Mouse (Mus musculus) bone marrow macrophage, adult 2 months (primary cell): Measurements from ENCODE around the gene Dirc2. TPM values are rescaled to one million over a fixed set of nuclear protein-coding genes. Genes with fewer than 3 reads are reported as not detected.

Experiments
- H3K27ac ChIP-seq: 2 replicates; pipeline ENCODE4 v1.5.1; 2012; ENCODE audit warnings: low read depth, low read length; ENCODE audit not compliant: insufficient read depth
- H3K4me1 ChIP-seq: 2 replicates; pipeline ENCODE4 v1.6.1; 2012; ENCODE audit warnings: low read length; ENCODE audit not compliant: control insufficient read depth, insufficient read depth
- H3K4me3 ChIP-seq: 2 replicates; pipeline ENCODE4 v1.5.1; 2012; ENCODE audit warnings: mild to moderate bottlenecking, low read length, moderate library complexity; ENCODE audit not compliant: insufficient read depth
- CTCF ChIP-seq: IDR thresholded peaks from 2 replicates; pipeline ENCODE4 v1.5.1; 2012; ENCODE audit warnings: low read depth, mild to moderate bottlenecking, low read length, moderate library complexity
- POLR2A ChIP-seq: IDR thresholded peaks from 2 replicates; pipeline ENCODE4 v1.6.1; 2012; ENCODE audit warnings: mild to moderate bottlenecking, low read depth, low read length, borderline replicate concordance
- polyA plus RNA-seq: library from polyadenylated mRNA; stranded (reverse); fragments of >200 nt; gene quantifications from 2 replicates; pipeline ENCODE4 v1.2.4, GENCODE M21; 2012; ENCODE audit not compliant: missing spikeins, insufficient read depth, insufficient read length

The Dirc2 gene
- polyA plus RNA-seq, 1 experiment: 21.2 TPM

DNA sequence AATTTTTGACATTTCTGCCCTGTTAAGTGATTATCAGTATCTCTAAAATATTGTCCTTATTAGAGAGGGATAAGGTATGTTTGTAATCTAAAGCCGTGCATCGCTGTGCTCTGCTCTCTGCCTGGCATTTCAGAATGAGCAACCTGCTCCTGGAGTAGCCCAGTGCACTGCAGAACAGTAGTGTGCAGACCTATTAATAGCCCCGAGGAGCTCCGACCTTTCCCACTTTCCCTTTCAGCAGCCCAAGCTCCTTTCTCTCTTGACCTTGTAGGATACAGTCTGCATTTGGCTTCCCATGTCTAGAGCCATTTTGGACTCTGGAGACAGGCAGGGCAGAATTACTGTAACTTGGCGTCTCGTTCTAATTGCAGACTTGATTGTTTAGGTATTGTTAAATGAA is 19.2 kb upstream of the Dirc2 start:
- H3K4me1 ChIP-seq: no peaks in the 10 kb centered on the region
- no peak overlapping the region for H3K4me3 ChIP-seq
- TF ChIP-seq CTCF: no peak
- no peak for TF ChIP-seq POLR2A
- no peak overlapping the region for H3K27ac ChIP-seq

DNA sequence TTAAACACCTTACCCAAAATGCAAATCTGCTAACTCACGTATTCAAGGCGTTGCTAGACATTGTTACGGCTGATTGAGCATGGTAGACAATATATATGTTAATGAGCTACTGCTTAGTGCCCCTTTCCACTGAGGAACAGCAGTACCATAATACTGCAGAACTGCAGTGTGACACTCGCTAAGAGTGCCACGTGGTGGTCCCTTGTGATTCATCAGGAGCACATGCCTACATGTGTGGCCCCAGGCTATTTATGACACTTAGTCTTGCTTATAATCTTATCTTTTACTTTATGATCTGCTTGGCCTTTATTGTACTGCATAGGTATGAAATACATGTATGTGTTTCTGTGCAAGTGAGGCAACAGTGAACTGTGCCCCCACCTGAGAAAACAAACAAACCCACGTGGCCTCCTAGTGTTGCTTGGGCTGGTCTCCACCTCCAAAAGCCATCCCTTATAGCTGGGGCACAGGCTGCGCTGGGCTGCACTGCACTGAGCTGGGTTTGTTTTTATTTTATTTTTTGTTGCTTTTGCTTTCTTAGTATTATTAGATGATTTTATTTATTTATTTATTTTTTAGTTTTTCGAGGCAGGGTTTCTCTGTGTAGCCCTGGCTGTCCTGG is 18.5 kb upstream of the Dirc2 start:
- Histone ChIP-seq H3K4me1 (no peaks in the 10 kb centered on the region), H3K4me3 (no peak overlapping the region), H3K27ac (no peak overlapping the region)
- TF ChIP-seq POLR2A: no peak
- no peak for TF ChIP-seq CTCF

DNA sequence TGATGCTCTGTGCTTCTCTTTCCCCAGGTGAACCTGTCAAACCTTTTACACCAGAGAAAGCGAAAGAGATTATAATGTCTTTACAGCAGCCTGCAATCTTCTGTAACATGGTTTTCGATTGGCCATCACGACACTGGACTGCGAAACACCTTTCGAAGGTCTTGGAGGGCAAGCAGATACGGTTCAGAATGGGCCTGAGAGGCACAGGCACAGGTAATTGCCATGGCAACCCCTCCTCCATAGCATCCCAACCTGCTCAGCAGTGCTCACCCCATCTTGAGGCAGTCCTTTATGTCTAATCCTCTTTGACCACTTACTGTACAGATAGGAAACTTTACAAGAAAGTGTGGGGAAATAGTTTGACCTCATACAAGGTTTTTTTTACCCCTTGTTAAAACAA is 18.0 kb upstream of the Dirc2 start:
- Histone ChIP-seq H3K4me1 (no peaks in the 10 kb centered on the region), H3K27ac (no peak overlapping the region), H3K4me3 (no peak overlapping the region)
- TF ChIP-seq POLR2A (no peak), CTCF (no peak)

DNA sequence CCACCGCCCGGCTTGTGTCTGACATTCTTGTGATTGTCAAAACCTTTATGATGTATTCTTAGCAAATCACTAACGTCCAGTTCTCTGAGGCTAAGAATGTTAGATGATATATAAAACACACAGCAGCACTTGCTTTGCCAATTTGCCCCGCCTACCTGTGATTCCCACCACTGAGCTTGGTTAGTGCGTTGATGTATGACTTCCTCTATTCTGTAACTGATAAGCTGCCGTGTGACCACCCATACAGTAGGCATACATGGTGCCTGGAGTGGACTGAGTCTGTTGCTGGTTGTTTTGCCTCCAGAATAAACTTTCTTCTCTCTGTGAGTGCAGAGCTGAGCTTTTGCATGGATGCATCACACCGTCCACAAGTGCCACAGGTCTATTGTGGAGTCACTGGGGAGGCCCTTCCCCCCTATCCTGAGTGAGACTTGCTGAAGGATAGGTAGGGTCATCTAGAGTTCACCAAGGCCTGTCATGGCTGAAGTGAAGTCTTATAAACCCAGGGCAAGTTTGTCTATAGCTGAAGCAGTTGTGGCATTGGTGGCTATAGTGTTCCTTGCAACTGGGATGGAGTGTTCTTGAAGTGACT is 15.1 kb upstream of the Dirc2 start:
- TF ChIP-seq POLR2A (no peak), CTCF (no peak)

DNA sequence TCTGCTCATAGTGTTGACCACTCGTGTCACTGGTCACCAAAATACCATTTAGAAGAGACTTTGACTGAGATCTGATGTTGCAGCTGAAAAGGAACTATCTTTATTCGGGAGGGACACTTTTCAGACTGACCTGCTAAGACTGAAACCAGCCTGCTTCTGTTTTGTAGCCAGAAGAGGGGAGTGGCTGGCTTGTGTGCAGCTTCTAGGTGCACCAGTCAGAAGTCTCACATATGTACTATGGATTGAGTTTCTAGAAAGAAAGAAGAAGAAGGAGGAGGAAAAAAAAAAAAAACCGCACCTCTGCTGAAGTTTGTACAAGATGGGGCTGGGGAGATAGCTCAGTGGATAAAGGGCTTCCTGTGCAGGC is 14.0 kb upstream of the Dirc2 start:
- no peak overlapping the region for H3K27ac ChIP-seq
- TF ChIP-seq CTCF (no peak), POLR2A (no peak)
- H3K4me1 ChIP-seq: no peaks in the 10 kb centered on the region
- H3K4me3 ChIP-seq: no peak overlapping the region

More for the DNA sequence above, 15.1 kb upstream of the Dirc2 start:
- Histone ChIP-seq H3K4me1 (no peaks in the 10 kb centered on the region), H3K27ac (no peak overlapping the region), H3K4me3 (no peak overlapping the region)

DNA sequence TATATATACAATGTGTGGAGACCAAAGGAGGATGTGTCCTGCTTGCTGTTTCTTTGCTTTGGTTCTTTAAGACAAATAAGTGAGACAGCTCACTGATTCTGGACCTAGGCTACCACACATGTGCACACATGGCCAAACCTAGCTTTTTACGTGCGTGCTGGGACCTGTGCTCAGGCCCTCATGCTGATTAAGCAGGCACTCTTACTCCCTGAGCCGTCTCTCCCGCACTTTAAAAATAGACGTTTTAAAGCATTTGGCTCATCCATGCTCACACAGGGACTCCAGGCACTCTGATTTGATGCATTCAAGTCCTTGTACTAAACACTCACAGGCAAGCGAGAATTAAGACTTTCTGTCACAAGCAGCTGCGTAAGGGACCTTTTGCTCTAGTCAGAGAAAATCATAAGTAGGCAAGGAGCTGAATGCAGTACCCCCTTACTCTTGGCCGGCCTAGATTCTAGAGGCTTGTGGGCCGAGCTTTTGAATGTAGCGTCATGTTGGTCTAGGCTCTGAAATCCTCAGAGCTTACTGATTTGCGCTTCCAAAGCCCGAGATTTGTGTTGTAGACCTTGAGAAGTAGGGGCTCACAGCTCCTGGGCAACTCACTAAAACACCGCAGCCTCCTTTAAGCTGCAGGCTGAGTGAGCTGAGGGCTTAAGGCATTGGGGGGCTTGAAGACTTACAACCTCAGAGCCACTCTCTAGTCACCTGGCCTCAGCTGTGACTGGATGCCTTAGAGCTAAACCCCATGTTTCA is 13.5 kb upstream of the Dirc2 start:
- TF ChIP-seq CTCF (no peak), POLR2A (no peak)
- no peaks in the 10 kb centered on the region for H3K4me1 ChIP-seq
- H3K27ac ChIP-seq: no peak overlapping the region
- no peak overlapping the region for H3K4me3 ChIP-seq

DNA sequence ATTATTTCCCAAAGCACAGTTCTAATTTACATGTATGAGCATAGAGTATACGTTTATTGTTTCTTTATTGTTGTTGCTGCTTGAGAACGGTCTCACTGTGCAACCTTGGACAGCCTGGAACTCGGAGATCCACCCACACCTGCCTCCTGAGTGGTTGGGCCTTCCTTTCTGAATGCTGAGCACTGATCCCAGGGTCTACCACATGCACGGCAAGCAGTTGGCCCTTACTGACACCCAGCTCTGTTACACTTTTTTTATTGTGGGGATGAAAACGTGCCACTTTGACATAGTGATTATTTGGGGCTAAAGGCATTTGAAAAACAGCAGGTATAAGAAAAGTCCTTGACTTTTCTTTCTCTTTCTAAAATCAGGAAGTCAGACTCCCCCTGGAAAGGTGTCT is 12.5 kb upstream of the Dirc2 start:
- H3K4me1 ChIP-seq: no peaks in the 10 kb centered on the region

DNA sequence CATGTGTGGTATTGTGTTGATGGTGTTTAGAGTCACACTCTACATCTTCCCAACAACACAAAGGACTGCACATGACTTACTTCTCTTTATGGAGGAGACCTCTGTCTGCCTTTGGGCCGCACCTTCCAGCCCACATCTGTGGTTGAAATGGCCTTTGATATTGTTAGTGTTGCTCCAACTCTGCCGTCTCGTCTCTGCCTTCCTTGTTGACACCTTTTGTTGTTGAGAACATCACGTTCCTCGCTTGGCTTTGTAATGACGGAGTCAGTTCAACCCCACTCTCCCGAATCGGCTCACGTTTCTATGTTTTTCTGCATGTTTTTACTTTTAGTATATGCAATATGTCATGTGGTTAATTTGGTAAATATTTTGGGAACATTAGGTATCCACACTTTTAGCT is 11.9 kb upstream of the Dirc2 start:
- H3K4me1 ChIP-seq: 0 out of 2 replicates have a peak, but pooled peaks cover 2% of the 10 kb centered on the region
- no peak overlapping the region for H3K4me3 ChIP-seq
- no peak overlapping the region for H3K27ac ChIP-seq
- no peak for TF ChIP-seq CTCF
- TF ChIP-seq POLR2A: no peak

More for the DNA sequence above, 12.5 kb upstream of the Dirc2 start:
- no peak for TF ChIP-seq POLR2A
- no peak for TF ChIP-seq CTCF
- Histone ChIP-seq H3K27ac (no peak overlapping the region), H3K4me3 (no peak overlapping the region)

DNA sequence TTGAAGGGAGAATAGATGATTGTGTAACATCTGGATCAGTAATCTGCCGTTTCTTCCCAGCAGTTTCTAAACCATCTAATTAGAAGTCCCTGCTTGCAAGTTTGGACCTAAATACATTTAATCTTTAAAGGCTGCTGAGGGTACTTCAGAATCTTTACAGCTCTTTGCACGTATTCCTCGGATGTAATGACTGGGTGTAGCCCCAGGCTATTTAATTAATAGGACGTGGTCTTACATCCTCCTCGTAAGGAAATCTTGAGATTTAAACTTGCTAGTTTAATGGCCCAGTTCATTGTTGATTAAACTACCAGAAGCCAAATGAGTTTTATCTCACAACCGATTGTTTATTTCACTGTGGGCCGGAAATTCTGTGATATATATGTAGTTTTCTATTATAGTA is 10.5 kb upstream of the Dirc2 start:
- no peak overlapping the region for H3K27ac ChIP-seq
- H3K4me3 ChIP-seq: no peak overlapping the region
- TF ChIP-seq CTCF: no peak
- no peak for TF ChIP-seq POLR2A
- 0 out of 2 replicates have a peak, but pooled peaks cover 3% of the 10 kb centered on the region for H3K4me1 ChIP-seq

DNA sequence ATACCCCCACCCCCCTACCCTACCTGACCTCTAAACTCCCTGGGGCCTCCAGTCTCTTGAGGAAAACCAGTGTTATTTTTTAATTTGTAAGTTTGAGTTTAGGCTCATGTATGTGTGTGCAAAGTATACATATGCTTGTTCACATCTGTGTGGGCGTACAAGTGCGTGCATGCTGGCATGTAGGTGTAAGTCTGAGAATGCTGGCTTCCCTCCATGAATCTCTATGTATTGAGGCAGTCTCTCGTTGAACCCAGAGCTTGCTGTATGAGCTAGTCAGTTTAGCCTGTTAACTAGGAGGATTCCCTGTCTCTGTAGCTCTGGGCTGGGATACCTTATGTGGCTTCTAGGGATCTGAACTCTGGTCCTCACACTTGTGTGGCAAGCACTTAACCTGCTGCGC is 8.6 kb upstream of the Dirc2 start:
- Histone ChIP-seq H3K4me3 (no peak overlapping the region), H3K27ac (no peak overlapping the region), H3K4me1 (0 out of 2 replicates have a peak, but pooled peaks cover 3% of the 10 kb centered on the region)
- TF ChIP-seq CTCF (no peak), POLR2A (no peak)
